Mouse (Mus musculus) v-Abl transformed pro-B cells (cell line): ENCODE data around the gene Adamts17.

Experiments used
- in situ Hi-C, 2 experiments: fragments of 400-800 bp; cut with MboI; formaldehyde crosslinking; loops; one replicate each; pipeline ENCODE4 v1.15.1; 2025; ENCODE audit not compliant: unreplicated experiment in 2 of 2

Adamts17 gene

GRCm38 (mm10) chr7:67027216-67027615, 187.7 kb downstream of the Adamts17 start:
- in situ Hi-C loops: no loop called here

GRCm38 (mm10) chr7:67027696-67028095, 188.2 kb downstream of the Adamts17 start:
- in situ Hi-C loops: no loop called here

DNA sequence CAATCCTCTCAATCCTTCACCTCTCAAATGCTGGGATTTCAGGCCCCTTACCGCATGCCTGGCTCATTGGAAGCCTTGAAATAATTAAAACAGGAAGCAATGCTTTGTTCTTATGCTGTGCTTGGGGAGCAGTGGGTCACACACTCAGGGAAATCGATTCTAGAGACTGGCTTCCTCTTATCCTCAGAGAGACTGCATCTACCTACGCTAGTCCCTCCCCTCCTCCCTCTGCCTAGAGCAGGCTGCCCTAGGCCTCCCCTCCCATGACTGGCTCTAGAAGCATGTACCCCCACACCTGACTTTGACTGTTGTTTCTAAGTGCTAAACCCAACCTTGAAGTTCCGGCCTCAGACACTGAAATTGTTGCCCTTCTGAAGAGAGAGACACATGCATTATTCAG, 189.4 kb downstream of the Adamts17 start:
- in situ Hi-C loops: no loop called here

- in situ Hi-C loops: no loop called here
These were observed 189.9 kb downstream of the Adamts17 start for GRCm38 (mm10) chr7:67029481-67029880.

GRCm38 (mm10) chr7:67031284-67031683, 191.7 kb downstream of the Adamts17 start:
- in situ Hi-C loops: no loop called here

GRCm38 (mm10) chr7:67032616-67033015, 193.1 kb downstream of the Adamts17 start:
- in situ Hi-C loops: no loop called here

- in situ Hi-C loops: no loop called here
These were observed 194.8 kb downstream of the Adamts17 start for GRCm38 (mm10) chr7:67034369-67034768.

DNA sequence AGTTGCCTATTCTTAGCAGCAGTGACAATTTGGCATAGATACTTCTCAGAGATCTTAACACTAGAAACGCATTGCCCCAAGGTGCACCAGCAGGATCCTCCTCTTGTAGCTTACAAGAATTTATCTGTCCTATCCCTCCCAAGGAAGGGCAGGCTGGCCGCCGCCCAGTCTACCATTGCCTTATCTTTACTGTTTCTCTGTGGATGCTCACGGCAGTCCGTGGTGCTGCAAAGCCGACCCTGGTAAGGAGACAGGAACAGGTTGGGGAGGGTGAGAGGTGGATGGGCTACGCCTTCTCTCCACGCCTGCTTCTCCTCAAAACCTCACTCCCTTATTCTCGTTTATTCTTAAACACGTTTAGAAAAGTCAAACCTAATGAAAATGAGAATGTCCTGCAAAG, 195.7 kb downstream of the Adamts17 start:
- in situ Hi-C loops: no loop called here

DNA sequence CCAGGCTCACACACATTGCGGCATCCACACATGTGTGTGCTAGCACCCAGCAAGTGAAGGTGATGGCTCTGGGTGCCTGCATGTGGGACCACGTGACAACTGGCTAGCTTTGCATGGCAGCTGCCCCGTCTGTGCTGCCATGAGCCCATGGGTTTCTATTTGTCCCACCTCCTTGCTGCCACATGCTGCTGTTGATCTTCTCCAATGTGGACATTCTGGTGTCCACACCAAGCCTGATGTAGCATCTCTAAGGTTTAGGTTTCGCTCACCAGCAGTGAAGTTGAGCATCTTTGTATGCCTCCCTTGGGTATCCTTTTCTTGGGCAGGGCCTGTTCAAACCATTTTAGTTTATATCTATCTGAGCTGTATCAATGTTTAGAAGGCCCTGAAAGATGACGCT, 196.1 kb downstream of the Adamts17 start:
- in situ Hi-C loops: no loop called here

DNA sequence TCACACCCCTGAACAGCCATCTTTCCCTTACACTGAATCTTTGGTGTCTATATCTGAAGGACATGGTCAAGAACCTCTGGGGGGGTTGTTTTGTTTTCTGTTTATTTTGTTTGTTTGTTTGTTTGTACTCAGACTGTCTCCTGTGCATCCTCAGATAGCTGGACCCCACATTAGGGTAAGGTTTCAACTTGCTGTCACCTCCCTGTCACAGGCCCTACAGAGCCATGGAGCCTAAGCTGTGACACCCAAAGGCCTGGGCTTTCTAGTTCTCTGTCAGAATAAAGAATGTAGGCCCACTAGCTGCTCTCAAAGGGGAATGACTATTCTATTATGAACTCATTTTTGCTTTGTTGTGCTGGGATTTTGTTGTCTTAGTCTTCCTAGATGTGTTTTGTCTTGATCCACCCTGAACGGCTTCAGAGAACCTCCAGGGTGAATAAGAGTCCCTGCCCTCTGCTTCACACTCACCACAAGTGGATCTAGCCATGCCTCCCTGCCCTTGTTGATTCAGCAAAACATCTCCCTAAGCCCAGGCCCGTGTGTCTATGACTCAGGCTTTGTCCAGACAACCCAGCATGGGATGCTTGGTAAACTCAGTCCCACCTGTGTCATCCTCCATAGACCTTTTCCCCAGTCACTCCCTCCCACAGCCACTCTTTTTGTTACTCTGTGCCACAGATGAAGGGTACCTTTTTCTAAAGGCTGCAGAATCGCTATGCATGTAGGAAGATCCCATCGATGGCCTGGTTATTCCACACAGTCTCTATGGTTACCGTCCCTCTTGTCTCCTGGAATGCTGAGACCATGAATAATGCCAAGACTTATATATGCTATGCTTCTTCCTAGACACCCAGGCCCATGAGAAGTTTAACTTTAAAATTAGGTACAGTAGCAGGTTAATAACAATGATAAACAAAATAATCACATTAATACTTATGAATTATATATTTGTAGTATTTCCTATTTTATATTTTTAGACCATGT, 197.3 kb downstream of the Adamts17 start:
- in situ Hi-C loops: no loop called here

DNA sequence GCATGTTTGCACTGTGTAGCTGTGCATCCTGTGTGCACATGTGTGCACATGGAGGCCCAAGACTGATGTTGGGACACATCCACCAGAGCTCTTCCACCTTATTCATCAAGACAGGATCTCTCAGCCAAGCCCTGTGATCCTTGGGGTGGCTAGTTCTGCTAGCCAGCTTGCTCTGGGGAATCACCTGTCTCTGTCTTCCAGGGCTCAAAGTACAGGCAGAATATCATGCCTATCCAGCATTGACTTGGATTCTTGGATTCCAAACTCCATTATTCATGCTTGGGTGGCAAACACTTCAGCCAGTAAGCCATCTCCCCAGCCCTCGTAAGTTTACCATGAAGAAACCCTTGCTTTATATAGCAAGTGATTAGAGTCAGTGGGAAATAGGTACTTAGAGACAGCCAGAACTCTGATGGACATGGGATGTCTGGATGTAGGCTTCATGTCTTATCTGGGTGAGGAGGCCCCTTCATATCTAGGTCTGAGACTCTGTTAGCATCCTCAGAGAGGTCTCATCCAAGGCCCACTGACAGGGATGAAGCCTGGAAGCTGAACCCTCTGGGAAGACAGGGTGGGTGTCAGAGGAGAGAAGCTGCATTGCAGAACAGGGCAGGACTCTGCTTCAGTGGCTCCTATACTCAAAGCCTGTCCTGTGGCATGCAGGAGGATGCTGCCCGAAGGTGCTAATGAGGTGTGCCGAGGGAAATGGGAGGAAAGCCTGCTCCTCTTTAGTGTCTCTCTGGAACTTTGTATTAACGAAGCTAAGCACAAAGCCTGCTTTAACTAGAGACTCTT, 198.4 kb downstream of the Adamts17 start:
- in situ Hi-C loops: no loop called here

DNA sequence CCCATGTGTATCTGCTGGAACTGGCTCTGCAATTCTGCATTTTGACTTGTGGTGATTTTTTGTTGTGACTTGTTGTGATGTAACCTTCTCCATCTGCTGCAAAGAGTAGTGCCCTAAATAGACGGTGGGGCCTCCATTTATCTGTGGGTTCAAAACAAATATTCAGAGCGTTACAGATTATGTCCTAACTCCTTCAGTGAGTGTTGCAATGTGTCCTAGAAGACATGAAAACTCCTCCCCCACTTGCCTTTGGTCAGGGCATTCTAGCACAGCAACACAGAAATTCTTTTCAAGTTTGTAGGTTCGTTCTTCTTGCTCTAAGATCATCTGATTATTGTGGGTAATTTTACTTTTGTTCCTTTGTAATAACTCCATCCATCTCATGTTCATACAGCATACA, 199.6 kb downstream of the Adamts17 start:
- in situ Hi-C loops: no loop called here

DNA sequence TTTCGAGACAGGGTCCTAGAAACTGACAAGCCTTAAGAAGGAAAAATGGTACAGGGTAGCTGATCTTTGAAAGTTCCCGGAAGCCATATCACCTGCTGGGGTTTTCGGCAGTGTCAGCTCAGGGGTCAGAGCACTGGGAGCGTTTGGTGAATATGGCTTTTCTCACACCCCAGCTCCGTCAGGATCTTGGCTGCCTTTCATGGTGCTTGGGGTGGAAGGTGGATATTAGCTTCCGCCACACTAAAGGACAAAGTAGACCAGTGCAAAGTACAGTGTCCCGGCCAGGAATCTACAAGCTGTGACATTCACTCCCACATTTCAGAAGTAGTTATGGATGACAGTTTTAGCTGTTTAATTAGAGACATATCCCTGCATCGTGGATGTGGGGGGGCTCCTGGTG, 200.3 kb downstream of the Adamts17 start:
- in situ Hi-C loops: no loop called here

DNA sequence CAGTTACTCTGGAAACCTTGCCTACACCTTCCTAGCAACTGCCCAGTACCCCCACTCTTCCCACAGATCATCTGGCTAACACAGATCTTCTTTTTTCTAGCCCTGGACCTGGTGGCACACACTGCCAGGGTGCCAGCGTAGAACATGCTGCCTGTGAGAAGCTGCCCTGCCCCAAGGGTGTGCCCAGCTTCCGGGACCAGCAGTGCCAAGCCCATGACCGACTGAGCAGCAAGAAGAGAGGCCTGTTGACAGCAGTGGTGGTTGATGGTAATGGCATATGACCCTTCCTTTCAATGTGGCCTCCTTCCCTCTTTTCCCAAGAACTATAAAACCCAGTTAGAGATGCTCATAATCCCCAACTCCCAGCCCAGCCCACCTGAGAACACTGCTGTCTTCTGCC, 202.2 kb downstream of the Adamts17 start:
- in situ Hi-C loops: no loop called here

- in situ Hi-C loops: no loop called here
These were observed 204.7 kb downstream of the Adamts17 start for GRCm38 (mm10) chr7:67044121-67044817.

GRCm38 (mm10) chr7:67045202-67045601, 205.7 kb downstream of the Adamts17 start:
- in situ Hi-C loops: no loop called here

- in situ Hi-C loops: no loop called here
These were observed 209.7 kb downstream of the Adamts17 start for GRCm38 (mm10) chr7:67049206-67049605.

DNA sequence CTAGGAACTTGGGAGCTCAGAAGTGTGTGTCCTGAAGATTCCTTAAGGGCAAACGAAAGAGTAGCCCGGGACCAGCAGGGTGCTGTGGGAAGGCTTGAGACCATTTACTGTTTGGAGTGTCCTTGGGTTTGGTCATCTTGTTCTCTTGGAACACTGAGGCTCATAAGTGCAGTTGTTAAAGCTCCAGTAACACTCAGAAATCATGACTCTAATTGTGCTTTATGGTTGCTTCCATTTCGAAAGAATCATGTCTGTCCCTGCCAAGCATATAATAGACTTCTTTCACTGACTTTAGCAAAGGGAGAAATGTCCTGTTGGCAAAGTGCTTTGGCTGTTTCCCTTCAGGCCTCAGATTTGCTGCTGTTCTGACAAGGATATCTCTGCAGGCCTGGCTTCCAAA, 210.9 kb downstream of the Adamts17 start:
- in situ Hi-C loops: no loop called here

DNA sequence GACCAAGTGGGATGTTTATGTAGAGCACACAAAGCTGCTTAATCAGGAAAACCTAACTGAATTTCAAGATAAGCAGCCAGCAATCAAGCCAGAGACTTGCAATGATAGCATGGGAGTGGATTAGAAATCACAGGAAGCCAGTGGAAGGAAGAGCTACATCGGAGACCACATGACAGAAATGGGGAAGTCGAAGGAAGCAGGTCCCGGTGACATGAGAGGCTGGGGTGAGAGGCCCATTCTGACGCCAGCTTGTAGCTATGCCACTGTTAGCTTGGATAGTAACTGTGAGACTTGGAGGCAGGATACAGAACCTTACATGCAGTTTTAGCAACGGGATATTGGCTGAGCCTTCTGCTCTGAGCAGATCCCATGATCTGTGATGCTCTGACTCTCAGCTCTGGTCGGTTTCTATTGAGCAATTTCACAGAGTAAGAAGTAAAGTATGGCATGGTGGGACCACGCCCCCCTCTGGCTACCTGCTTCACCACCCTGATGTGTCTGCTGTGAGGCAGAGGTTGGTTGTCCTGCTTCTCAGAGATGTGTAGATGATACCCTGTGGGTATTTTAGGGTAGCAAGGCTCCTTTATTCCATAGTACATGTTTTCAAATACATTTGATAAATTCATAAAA, 211.7 kb downstream of the Adamts17 start:
- in situ Hi-C loops: no loop called here

DNA sequence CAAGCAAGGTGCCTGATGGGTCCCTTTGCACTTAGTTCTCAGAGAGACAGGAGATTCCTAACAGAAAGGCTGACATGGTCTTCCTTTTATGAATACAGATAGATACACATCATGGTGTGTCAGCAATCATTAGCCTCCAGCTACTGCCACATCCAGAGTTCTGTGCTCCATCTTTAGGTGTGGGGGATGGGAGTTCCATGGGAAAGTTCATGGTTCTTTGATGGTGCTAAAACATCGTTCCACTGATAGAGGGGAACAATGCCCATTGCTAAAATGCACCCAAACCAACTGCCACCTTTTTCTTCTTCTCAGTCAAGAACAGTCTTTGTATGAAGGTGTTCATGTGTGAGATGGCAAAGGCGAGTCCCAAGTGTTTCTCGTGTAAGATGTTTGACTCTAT, 215.3 kb downstream of the Adamts17 start:
- in situ Hi-C loops: no loop called here

- in situ Hi-C loops: no loop called here
These were observed 216.0 kb downstream of the Adamts17 start for GRCm38 (mm10) chr7:67055510-67055909.
